Mouse (Mus musculus) heart, adult 2 months (tissue): ENCODE measurements around the gene Gpr152. TPM values are rescaled to one million over a fixed set of nuclear protein-coding genes. Genes with fewer than 3 reads are reported as not detected.
A peak's percentile ranks its signal among the peaks of the same experiment; 100 is the strongest.

ENCODE experiments used
- DNase-seq, 2 experiments: peaks; one replicate each; pipeline ENCODE4 v3.0.0; 2021
- H3K27ac ChIP-seq: fragments of 200-600 bp; 2 replicates; pipeline ENCODE4 v1.8.1; 2022
- H3K27me3 ChIP-seq: fragments of 200-500 bp; 2 replicates; pipeline ENCODE4 v1.6.1; 2012; ENCODE audit warnings: mild to moderate bottlenecking, low read length, inconsistent platforms, mixed read lengths; ENCODE audit not compliant: control insufficient read depth, insufficient read depth
- H3K36me3 ChIP-seq: fragments of 200-500 bp; 2 replicates; pipeline ENCODE4 v1.6.1; 2012; ENCODE audit warnings: low read length, inconsistent platforms; ENCODE audit not compliant: control insufficient read depth, insufficient read depth
- H3K4me1 ChIP-seq: fragments of 200-500 bp; 2 replicates; pipeline ENCODE4 v1.6.1; 2011; ENCODE audit warnings: low read length; ENCODE audit not compliant: control insufficient read depth, insufficient read depth
- H3K4me3 ChIP-seq: fragments of 200-600 bp; 2 replicates; pipeline ENCODE4 v1.8.1; 2022
- H3K79me2 ChIP-seq: fragments of 200-500 bp; replicated peaks from 2 replicates; pipeline ENCODE4 v1.6.1; 2012; ENCODE audit warnings: mild to moderate bottlenecking, inconsistent platforms, low read length, moderate library complexity, mixed read lengths; ENCODE audit not compliant: control insufficient read depth, insufficient read depth
- H3K9ac ChIP-seq: fragments of 200-500 bp; 2 replicates; pipeline ENCODE4 v1.6.1; 2012; ENCODE audit warnings: low read depth, mild to moderate bottlenecking, control low read depth, inconsistent platforms, low read length, mixed read lengths
- CTCF ChIP-seq: fragments of 200-600 bp; IDR thresholded peaks from 2 replicates; pipeline ENCODE4 v1.8.1; 2022; ENCODE audit warnings: antibody characterized with exemption, mild to moderate bottlenecking, moderate library complexity
- EP300 ChIP-seq: fragments of 200-500 bp; IDR thresholded peaks from 2 replicates; pipeline ENCODE4 v1.6.1; 2011; ENCODE audit warnings: low read depth, low read length, control low read depth; ENCODE audit not compliant: insufficient read depth
- POLR2A ChIP-seq: fragments of 200-500 bp; IDR thresholded peaks from 2 replicates; pipeline ENCODE4 v1.6.1; 2011; ENCODE audit warnings: mild to moderate bottlenecking, low read depth, low read length, control low read depth; ENCODE audit not compliant: insufficient read depth
- WGBS: fragments of 180-500 bp; shearing (Covaris S2); methylation state at CpG from one replicate; pipeline ENCODE4 v1.1.7; 2018; 5-methylcytosine and 5-hydroxymethylcytosine counted together
- intact Hi-C: fragments of 180-260 bp; cut with DNase I; formaldehyde crosslinking; loops from one replicate; pipeline ENCODE4 v1.15.1; 2025
- polyA plus RNA-seq: library from polyadenylated mRNA; depleted of rRNA; stranded (reverse); fragments of >200 nt; gene quantifications from 2 replicates; pipeline ENCODE4 v1.2.3, GENCODE M21; 2012
- total RNA-seq, 2 experiments: library from RNA; stranded (reverse); gene quantifications; 2 replicates each; pipeline ENCODE4 v1.2.3; 2021

Gpr152 gene
- total and polyA plus RNA-seq, 3 experiments, result 0.05 to 0.12 TPM; not detected in 1

DNA sequence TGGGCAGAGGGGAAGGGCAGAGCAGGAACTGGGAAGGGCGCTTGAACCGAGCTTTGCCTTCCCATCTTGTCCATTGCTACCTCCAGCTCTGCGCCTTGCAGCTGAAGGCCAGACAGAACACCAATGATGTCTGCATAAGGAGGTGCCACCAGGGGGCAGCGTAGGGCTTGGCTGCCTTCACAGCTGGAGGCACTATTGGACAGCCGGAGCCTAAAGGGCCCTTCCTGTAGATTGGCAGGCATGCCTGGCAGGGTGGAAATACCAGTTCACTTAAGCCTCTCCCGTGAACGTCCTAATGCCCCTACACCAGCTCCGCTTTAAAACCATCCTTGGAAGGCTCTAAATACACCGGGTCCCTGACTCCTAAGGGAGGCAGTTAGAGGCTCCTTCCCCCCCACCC lies 40.5 kb upstream of the Gpr152 start:
- TF ChIP-seq POLR2A (no peak), CTCF (peak; percentile 99; the same call in 1 of the 2 replicates), EP300 (peak; percentile 89; the same call in 1 of the 2 replicates)
- WGBS, result 7% methylated on average over 9 of the region's 9 CpGs
- Histone ChIP-seq H3K9ac (no peak overlapping the region; the same call in 1 of the 2 replicates), H3K27ac (peak overlapping the region; percentile 76), H3K27me3 (no peaks in the 10 kb centered on the region), H3K4me3 (peak overlapping the region; percentile 76; the same call in 1 of the 2 replicates), H3K79me2 (no peaks in the 10 kb centered on the region), H3K4me1 (peaks cover 6% of the 10 kb centered on the region), H3K36me3 (no peaks in the 10 kb centered on the region)
- peak; percentile 92 to 94 for DNase-seq
- intact Hi-C loops, result loop anchor here (1.0 to 5.0 kb wide), 3 partner anchors 22 to 103 kb away; partner anchors contain the start of gene Rad9a

DNA sequence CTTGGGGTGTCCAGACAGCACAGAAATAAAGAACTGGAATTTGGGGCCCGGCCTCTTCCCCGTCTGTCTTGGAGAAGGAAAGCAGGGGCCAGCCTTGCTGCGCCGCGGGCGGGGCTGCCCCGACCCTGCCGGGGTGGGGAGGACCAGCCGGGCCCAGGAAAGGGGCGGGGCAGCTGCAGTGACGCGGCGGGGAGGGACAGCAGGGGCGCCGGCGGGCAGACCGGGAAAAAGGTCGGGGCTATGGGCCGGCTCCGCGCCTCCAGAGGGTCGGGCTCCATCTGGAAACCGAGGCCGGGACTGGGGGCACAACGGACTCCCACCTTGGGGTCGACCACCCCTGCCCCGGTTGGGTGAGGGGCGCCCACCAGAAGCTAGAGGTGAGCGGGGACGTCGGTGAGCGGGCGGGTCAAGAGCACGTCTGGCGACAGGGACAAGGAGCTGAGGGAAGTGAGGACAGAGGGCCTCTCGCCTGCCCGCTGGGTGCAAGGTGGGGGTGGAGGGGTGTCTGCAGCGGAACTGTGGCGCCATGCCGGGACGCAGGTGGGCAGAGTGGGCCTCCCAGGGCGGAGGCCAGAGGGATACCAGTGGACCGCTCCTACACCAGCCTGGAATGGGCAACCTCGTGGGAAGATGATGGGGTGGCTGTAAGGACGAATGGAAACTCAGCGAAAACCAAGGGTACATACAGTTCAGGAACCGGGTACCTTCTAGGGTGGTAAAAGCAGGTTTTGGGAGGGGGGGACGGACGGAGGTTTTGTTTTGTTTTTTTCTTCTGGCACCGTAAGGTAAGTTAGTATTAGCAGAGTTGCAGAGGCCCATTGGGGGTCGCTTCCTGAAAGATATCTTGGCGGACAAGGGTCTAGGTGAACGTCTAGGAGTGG lies 39.5 kb upstream of the Gpr152 start, which contains the start of gene Pitpnm1:
Gene Pitpnm1, plus strand, starts transcription at position 162 of the 881 bp plus-strand sequence.
- peak; percentile 91 for DNase-seq
- H3K9ac ChIP-seq, result peak within 1 kb of the TSS; percentile 88
- H3K4me3 ChIP-seq, result peak within 1 kb of the TSS; percentile 76
- TF ChIP-seq CTCF (no peak), POLR2A (peak; percentile 42; the same call in 1 of the 2 replicates)
- H3K79me2 ChIP-seq, result no peaks in the 10 kb centered on the region
- H3K27ac ChIP-seq, result peak within 1 kb of the TSS; percentile 76
- intact Hi-C loops, result loop anchor here (1.0 to 5.0 kb wide), 3 partner anchors 21 to 102 kb away; partner anchors contain the start of gene Rad9a
- peaks cover 6% of the 10 kb centered on the region for H3K4me1 ChIP-seq
- H3K36me3 ChIP-seq, result no peaks in the 10 kb centered on the region
- H3K27me3 ChIP-seq, result no peaks in the 10 kb centered on the region
- 2% methylated on average over 52 of the region's 53 CpGs for WGBS

DNA sequence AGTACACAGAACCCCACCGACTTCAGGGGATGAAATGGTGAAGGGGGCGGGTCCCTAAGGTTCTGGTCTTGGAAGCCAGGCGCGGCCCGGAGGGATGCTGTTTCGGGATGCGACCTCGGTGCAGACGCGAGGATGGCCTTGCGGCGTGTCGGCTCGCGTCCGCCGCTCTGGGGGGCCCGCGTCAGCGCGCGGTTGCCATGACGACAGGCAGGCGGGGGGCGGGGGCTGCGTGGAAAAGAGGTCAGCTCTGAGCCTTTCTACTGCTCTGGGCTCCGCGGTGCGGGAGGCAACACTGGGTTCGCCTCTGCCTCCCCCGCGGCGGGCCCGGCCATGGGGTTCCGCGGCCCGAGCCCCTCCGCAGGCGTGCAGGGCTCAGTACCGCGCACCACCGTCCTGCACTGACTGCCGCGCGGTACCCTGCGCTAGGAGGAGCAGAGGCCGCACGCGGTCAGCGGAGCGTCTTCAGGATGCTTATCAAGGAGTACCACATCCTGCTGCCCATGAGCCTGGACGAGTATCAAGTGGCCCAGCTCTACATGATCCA lies 38.8 kb upstream of the Gpr152 start:
- intact Hi-C loops, result no loop called here
- WGBS, result 10% methylated on average over 52 of the region's 52 CpGs
- no peaks in the 10 kb centered on the region for H3K27me3 ChIP-seq
- DNase-seq, result peak; percentile 45 to 49
- H3K79me2 ChIP-seq, result no peaks in the 10 kb centered on the region
- no peak overlapping the region for H3K27ac ChIP-seq
- H3K36me3 ChIP-seq, result no peaks in the 10 kb centered on the region
- H3K4me3 ChIP-seq, result peak overlapping the region; percentile 76
- H3K4me1 ChIP-seq, result peaks cover 6% of the 10 kb centered on the region
- TF ChIP-seq CTCF (no peak), EP300 (no peak), POLR2A (no peak)
- peak overlapping the region; percentile 36 for H3K9ac ChIP-seq

DNA sequence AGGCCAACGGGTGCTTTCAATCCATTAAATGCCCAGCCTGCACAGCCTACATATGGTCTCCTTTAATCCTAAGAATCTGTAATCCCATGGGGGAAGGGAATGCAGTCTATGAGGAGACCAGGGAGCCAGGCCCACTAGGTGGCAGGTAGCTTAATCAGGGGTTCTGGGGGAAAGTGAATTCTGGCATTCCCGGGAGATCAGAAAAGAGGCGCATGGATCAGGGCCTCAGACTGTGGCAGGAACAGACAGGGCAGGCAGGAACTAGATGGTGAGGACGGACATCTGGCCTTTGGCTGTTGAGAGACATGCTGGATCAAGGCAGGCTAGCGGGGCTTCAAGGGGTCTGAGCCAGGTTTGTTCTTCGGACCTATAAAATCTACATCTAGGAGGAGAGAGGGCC lies 38.1 kb upstream of the Gpr152 start:
- no peak for DNase-seq
- intact Hi-C loops, result no loop called here
- H3K27ac ChIP-seq, result no peak overlapping the region
- H3K4me1 ChIP-seq, result peaks cover 6% of the 10 kb centered on the region
- H3K9ac ChIP-seq, result no peak overlapping the region
- no peak overlapping the region for H3K4me3 ChIP-seq
- WGBS, result 86% methylated on average over 6 of the region's 6 CpGs
- TF ChIP-seq POLR2A, result no peak
- no peak for TF ChIP-seq CTCF
- no peak for TF ChIP-seq EP300
- H3K36me3 ChIP-seq, result no peaks in the 10 kb centered on the region
- H3K79me2 ChIP-seq, result no peaks in the 10 kb centered on the region
- H3K27me3 ChIP-seq, result no peaks in the 10 kb centered on the region

DNA sequence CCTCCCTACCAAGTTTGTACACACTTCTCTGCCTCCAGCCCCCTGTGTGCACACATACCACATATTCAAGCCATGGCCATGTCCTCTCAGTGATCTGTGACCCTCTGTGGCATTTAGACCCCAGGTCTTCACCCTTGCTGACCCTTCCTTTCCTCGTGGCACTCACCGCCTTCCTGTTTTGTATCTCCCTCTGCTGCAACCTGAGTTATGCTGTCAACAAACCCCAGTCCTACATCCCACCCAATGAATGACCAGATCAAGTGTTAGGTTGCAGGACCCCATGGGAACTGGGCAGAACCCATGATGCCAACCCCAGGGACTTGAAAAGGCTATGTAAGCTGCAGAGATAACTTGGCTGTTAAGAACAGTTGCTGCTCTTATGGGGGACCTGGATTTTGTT lies 37.5 kb upstream of the Gpr152 start:
- Histone ChIP-seq H3K9ac (no peak overlapping the region), H3K79me2 (no peaks in the 10 kb centered on the region), H3K27me3 (no peaks in the 10 kb centered on the region), H3K36me3 (no peaks in the 10 kb centered on the region), H3K4me1 (peaks cover 6% of the 10 kb centered on the region), H3K4me3 (no peak overlapping the region), H3K27ac (no peak overlapping the region)
- TF ChIP-seq POLR2A, result no peak
- TF ChIP-seq CTCF, result no peak
- no peak for TF ChIP-seq EP300
- no peak for DNase-seq
- intact Hi-C loops, result no loop called here
- 86% methylated on average over 2 of the region's 2 CpGs for WGBS

DNA sequence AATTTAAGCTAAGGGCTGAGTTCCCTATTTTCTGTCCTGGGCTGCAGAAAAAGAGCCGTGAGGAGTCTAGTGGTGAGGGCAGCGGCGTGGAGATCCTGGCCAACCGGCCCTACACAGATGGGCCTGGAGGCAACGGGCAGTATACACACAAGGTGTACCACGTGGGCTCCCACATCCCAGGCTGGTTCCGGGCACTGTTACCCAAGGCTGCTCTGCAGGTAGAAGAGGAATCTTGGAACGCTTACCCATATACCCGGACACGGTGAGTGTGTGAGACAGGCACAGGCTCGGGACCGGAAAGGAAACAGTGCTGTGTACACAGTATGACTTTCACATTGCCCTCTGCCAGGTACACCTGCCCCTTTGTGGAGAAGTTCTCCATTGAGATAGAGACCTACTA lies 37.0 kb upstream of the Gpr152 start:
- DNase-seq, result no peak
- H3K9ac ChIP-seq, result no peak overlapping the region
- WGBS, result 95% methylated on average over 12 of the region's 12 CpGs
- H3K27ac ChIP-seq, result no peak overlapping the region
- no peaks in the 10 kb centered on the region for H3K36me3 ChIP-seq
- no peaks in the 10 kb centered on the region for H3K27me3 ChIP-seq
- intact Hi-C loops, result no loop called here
- no peak for TF ChIP-seq POLR2A
- TF ChIP-seq CTCF, result no peak
- no peak for TF ChIP-seq EP300
- peaks cover 5% of the 10 kb centered on the region for H3K4me1 ChIP-seq
- H3K79me2 ChIP-seq, result no peaks in the 10 kb centered on the region
- no peak overlapping the region for H3K4me3 ChIP-seq
